Mouse (Mus musculus) heart, postnatal 0 days (tissue): ENCODE data around the gene Pten.

ENCODE experiments used
- CTCF ChIP-seq: IDR thresholded peaks from 2 replicates; pipeline ENCODE4 v1.5.1; 2016; ENCODE audit warnings: antibody characterized with exemption, control low read depth, low read depth
- EP300 ChIP-seq: IDR thresholded peaks from 2 replicates; pipeline ENCODE4 v1.6.1; 2016; ENCODE audit warnings: antibody characterized with exemption, low read depth

GRCm38 (mm10) chr19:32861675-32862575, 104.6 kb downstream of the Pten start:
- no peak for TF ChIP-seq CTCF
- TF ChIP-seq EP300: no peak
